Mouse (Mus musculus): ENCODE results near the gene Swap70.

The Swap70 gene

DNA sequence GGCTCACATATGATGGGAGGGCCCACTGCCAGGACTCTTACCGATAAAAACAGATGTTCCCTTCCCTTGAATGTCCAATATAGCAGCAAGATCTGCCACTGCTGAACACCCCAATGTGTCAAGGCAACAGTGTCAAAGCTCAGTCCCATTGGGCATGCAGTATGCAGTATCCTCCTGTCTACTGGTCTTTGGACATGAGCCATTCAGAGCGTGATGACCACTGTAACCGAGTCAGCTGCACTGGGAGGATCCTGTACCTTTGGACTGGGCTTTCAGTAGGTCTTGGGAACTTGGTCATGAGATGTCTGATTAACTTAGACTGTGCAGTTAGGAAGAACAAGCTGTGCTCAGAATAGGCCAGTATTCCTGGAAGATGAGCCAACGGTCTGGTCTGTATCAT lies 84.0 kb downstream of the Swap70 start:
- DNase-seq (ENCODE audit: low read depth), result no peak

DNA sequence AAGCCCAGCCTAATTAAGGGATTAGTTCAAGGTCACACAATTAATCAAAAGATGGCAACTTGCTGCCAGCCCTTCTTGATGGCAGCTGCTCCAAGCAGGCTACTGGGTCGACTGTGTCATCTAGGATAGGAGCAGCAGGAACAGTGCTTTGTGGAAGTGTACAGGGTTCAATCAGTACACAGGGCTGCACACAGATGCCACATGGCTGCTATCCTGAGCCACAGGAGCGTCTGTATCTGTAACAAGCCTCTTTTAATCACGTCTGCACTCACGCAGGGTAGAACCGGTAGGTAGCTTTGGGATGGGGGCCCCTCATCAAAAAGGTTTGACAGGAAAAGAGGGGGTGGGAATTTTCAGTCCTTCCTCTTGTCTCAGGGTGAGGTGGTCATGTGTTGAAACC lies 84.8 kb downstream of the Swap70 start:
- no peak for DNase-seq (ENCODE audit: low read depth)

GRCm38 (mm10) chr7:110307741-110308140 lies 86.2 kb downstream of the Swap70 start:
- no peak for DNase-seq (ENCODE audit: low read depth)

DNA sequence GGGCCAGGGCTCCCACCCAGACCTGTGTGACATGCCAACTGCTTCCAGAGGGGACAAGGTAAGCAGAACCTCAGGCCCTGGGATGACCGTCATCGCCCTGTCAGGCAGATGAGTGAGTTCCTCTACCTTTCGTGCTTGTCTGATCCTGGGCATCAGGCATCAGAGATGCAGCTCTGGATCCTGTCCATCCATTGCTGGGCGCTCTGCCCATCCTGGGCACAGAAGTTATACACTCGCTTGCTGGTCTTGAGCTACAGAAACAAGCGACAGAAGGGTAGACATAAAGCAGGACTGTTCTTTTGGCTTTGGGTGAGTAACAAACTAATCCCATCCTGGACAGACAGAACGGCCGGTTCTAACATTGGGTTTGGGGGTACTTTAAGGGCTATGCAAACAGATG lies 87.7 kb downstream of the Swap70 start:
- DNase-seq (ENCODE audit: low read depth), result no peak

DNA sequence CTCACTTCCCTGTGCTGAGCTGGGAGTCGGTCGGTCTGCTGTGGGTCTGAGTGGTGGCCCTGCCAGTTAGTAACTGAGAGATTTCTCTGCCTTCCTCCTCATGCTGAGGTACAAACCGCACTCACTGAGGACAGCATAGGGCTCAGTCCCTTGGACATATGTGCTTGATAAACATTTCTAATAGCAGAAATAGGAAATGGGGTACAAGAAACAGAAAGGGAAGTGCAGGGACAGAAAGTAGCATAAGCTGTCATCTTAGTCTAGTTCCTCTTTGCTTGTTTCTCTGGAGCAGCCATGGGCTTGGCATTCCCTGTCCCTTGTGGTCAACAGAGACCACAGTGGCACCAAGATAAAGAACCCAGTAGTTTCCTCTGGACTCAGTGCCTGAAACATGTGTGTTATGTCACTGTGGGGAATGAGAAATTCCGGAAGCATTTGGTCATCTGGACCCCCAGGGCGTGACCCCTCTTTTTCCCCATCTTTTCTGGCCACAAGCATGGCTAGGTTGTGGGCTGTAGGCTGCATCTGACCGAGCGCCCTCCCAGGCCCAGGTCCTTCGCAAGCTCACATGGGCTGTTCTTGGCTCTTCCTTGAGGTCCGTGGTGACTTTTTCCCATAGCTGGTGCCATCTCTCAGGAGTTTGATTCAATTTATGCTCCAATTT lies 92.0 kb downstream of the Swap70 start:
- no peak for DNase-seq (ENCODE audit: low read depth)

GRCm38 (mm10) chr7:110314401-110314890 lies 92.9 kb downstream of the Swap70 start:
- DNase-seq (ENCODE audit: low read depth), result no peak

GRCm38 (mm10) chr7:110315352-110315751 lies 93.8 kb downstream of the Swap70 start:
- no peak for DNase-seq (ENCODE audit: low read depth)

GRCm38 (mm10) chr7:110317412-110317811 lies 95.9 kb downstream of the Swap70 start:
- no peak for DNase-seq (ENCODE audit: low read depth)

- DNase-seq (ENCODE audit: low read depth), result no peak
Measured at GRCm38 (mm10) chr7:110318971-110319519, 97.5 kb downstream of the Swap70 start.

- DNase-seq (ENCODE audit: low read depth), result no peak
Measured at GRCm38 (mm10) chr7:110321106-110321505, 99.6 kb downstream of the Swap70 start.

- no peak for DNase-seq (ENCODE audit: low read depth)
Measured at GRCm38 (mm10) chr7:110324852-110325251, 103.3 kb downstream of the Swap70 start.

GRCm38 (mm10) chr7:110325381-110326110 lies 104.0 kb downstream of the Swap70 start:
- no peak for DNase-seq (ENCODE audit: low read depth)

Data from naive thymus-derived CD4-positive, alpha-beta T cell, adult 2 months (primary cell).